Mouse (Mus musculus) embryonic fibroblast, embryonic 13.5 days (primary cell): ENCODE measurements at regions not wholly inside any gene's neighbourhood (a gene's known extent, or its start where the extent isn't known, plus 50 kb on each side); places are given as distances from the start of the nearest gene placed in this dataset.
A peak's percentile ranks its signal among the peaks of the same experiment; 100 is the strongest.

Experiments used
- H3K27ac ChIP-seq: 2 replicates; pipeline ENCODE4 v1.5.1; 2012; ENCODE audit warnings: low read length, control low read depth, inconsistent platforms; ENCODE audit not compliant: insufficient read depth
- H3K4me1 ChIP-seq: 2 replicates; pipeline ENCODE4 v1.6.1; 2011; ENCODE audit warnings: low read length; ENCODE audit not compliant: control insufficient read depth, insufficient read depth
- H3K4me3 ChIP-seq: 2 replicates; pipeline ENCODE4 v1.5.1; 2011; ENCODE audit warnings: mild to moderate bottlenecking, control low read depth, low read length; ENCODE audit not compliant: insufficient read depth
- CTCF ChIP-seq: IDR thresholded peaks from 2 replicates; pipeline ENCODE4 v1.5.1; 2011; ENCODE audit warnings: mild to moderate bottlenecking, control low read depth, low read length, moderate library complexity, borderline replicate concordance; ENCODE audit not compliant: insufficient read depth
- POLR2A ChIP-seq: IDR thresholded peaks from 2 replicates; pipeline ENCODE4 v1.6.1; 2011; ENCODE audit warnings: low read depth, mild to moderate bottlenecking, control low read depth, low read length, moderate library complexity

GRCm38 (mm10) chr16:86772586-86772985 is 581.4 kb upstream of the N6amt1 start:
- Histone ChIP-seq H3K4me1 (peaks cover 7% of the 10 kb centered on the region), H3K27ac (peak overlapping the region; percentile 82), H3K4me3 (no peak overlapping the region)
- TF ChIP-seq POLR2A (no peak), CTCF (no peak)

GRCm38 (mm10) chr16:86768912-86769311 is 585.1 kb upstream of the N6amt1 start:
- Histone ChIP-seq H3K27ac (peak overlapping the region; percentile 85), H3K4me1 (peaks cover 15% of the 10 kb centered on the region), H3K4me3 (no peak overlapping the region)
- no peak for TF ChIP-seq POLR2A
- TF ChIP-seq CTCF = no peak

- peaks cover 15% of the 10 kb centered on the region for H3K4me1 ChIP-seq
- no peak overlapping the region for H3K4me3 ChIP-seq
- no peak for TF ChIP-seq CTCF
- TF ChIP-seq POLR2A = no peak
- peak overlapping the region; percentile 85 for H3K27ac ChIP-seq
Measured at GRCm38 (mm10) chr16:86768355-86768754, 585.6 kb upstream of the N6amt1 start.

- TF ChIP-seq POLR2A (no peak), CTCF (no peak)
- H3K4me1 ChIP-seq = peaks cover 13% of the 10 kb centered on the region
- H3K27ac ChIP-seq = peak overlapping the region; percentile 70
- no peak overlapping the region for H3K4me3 ChIP-seq
Measured at GRCm38 (mm10) chr16:86765974-86766373, 588.0 kb upstream of the N6amt1 start.

- Histone ChIP-seq H3K27ac (no peak overlapping the region), H3K4me1 (no peaks in the 10 kb centered on the region), H3K4me3 (no peak overlapping the region)
- TF ChIP-seq CTCF = no peak
- no peak for TF ChIP-seq POLR2A
Measured at GRCm38 (mm10) chr16:86741236-86741635, 612.7 kb upstream of the N6amt1 start.

- TF ChIP-seq POLR2A = no peak
- TF ChIP-seq CTCF = no peak
- Histone ChIP-seq H3K4me1 (peaks cover 2% of the 10 kb centered on the region; the same call in 1 of the 2 replicates), H3K4me3 (no peak overlapping the region), H3K27ac (no peak overlapping the region)
Measured at GRCm38 (mm10) chr16:86718982-86719771, 634.8 kb upstream of the N6amt1 start.

DNA sequence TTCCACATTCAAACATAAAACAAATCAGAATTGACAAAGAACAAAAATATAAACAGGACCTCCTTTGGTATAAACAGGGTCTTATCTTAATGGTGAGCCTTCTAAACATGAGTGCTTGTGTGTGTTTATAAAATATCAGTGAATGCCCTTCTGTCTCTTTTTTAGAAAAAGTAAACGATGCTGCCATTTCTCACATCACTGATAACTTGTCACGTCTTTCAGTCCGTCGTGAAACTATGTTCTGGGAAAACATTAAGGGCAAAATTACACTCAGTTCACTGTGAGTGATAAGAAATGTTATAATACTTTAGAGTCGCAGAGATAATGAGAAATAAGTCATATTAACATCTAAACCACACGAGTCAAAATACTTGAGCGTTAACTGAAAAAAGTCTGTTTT is 635.6 kb upstream of the N6amt1 start:
- no peak overlapping the region for H3K27ac ChIP-seq
- no peak overlapping the region for H3K4me3 ChIP-seq
- H3K4me1 ChIP-seq = peaks cover 2% of the 10 kb centered on the region; the same call in 1 of the 2 replicates
- TF ChIP-seq CTCF (no peak), POLR2A (no peak)

GRCm38 (mm10) chr16:86701700-86702099 is 652.3 kb upstream of the N6amt1 start:
- no peak for TF ChIP-seq POLR2A
- TF ChIP-seq CTCF = no peak
- Histone ChIP-seq H3K4me3 (no peak overlapping the region), H3K4me1 (peaks cover 2% of the 10 kb centered on the region; the same call in 1 of the 2 replicates), H3K27ac (no peak overlapping the region)

- TF ChIP-seq POLR2A (no peak), CTCF (no peak)
- Histone ChIP-seq H3K27ac (no peak overlapping the region), H3K4me3 (no peak overlapping the region), H3K4me1 (no peaks in the 10 kb centered on the region)
Measured at GRCm38 (mm10) chr16:86694497-86694896, 659.5 kb upstream of the N6amt1 start.

GRCm38 (mm10) chr16:86659154-86659553 is 694.8 kb upstream of the N6amt1 start:
- TF ChIP-seq POLR2A = no peak
- TF ChIP-seq CTCF = no peak
- no peaks in the 10 kb centered on the region for H3K4me1 ChIP-seq
- H3K27ac ChIP-seq = no peak overlapping the region
- no peak overlapping the region for H3K4me3 ChIP-seq
